Mouse (Mus musculus) retina, adult 2 months (tissue): ENCODE measurements around the gene Dnajc22.

Experiments used
- DNase-seq: peaks from one replicate; pipeline ENCODE4 v3.0.0-alpha.2; 2012; ENCODE audit warnings: low read depth, low spot score

Gene Dnajc22

GRCm38 (mm10) chr15:99087253-99088075 lies 5.5 kb upstream of the Dnajc22 start, which contains the start of gene C1ql4:
Gene C1ql4, minus strand, starts transcription at chr15:99087817.
- DNase-seq: no peak

GRCm38 (mm10) chr15:99088292-99088691 lies 4.7 kb upstream of the Dnajc22 start:
- DNase-seq: no peak

GRCm38 (mm10) chr15:99089069-99089468 lies 3.9 kb upstream of the Dnajc22 start:
- DNase-seq: no peak

- DNase-seq: no peak
Observed at GRCm38 (mm10) chr15:99093291-99094258, 605 bp downstream of the Dnajc22 start.

GRCm38 (mm10) chr15:99094631-99095270 lies 1.8 kb downstream of the Dnajc22 start:
- no peak for DNase-seq

- DNase-seq: no peak
Observed at GRCm38 (mm10) chr15:99095356-99095755, 2.4 kb downstream of the Dnajc22 start.

- no peak for DNase-seq
Observed at GRCm38 (mm10) chr15:99096061-99096793, 3.3 kb downstream of the Dnajc22 start.

- no peak for DNase-seq
Observed at GRCm38 (mm10) chr15:99096831-99097500, 4.0 kb downstream of the Dnajc22 start.

GRCm38 (mm10) chr15:99097840-99098492 lies 5.0 kb downstream of the Dnajc22 start:
- no peak for DNase-seq

- DNase-seq: no peak
Observed at GRCm38 (mm10) chr15:99098493-99098861, 5.5 kb downstream of the Dnajc22 start.

GRCm38 (mm10) chr15:99099139-99099556 lies 6.2 kb downstream of the Dnajc22 start:
- DNase-seq: no peak

GRCm38 (mm10) chr15:99099984-99100383 lies 7.0 kb downstream of the Dnajc22 start:
- DNase-seq: no peak

- no peak for DNase-seq
Observed at GRCm38 (mm10) chr15:99105238-99105637, 12.3 kb downstream of the Dnajc22 start.

- no peak for DNase-seq
Observed at GRCm38 (mm10) chr15:99107866-99108265, 14.9 kb downstream of the Dnajc22 start.

- no peak for DNase-seq
Observed at GRCm38 (mm10) chr15:99111139-99111538, 18.2 kb downstream of the Dnajc22 start.

GRCm38 (mm10) chr15:99111809-99112208 lies 18.8 kb downstream of the Dnajc22 start:
- no peak for DNase-seq

- no peak for DNase-seq
Observed at GRCm38 (mm10) chr15:99112843-99113395, 19.9 kb downstream of the Dnajc22 start.

- DNase-seq: no peak
Observed at GRCm38 (mm10) chr15:99113396-99113975, 20.5 kb downstream of the Dnajc22 start.

GRCm38 (mm10) chr15:99114312-99115064 lies 21.5 kb downstream of the Dnajc22 start:
- DNase-seq: no peak
